Mouse (Mus musculus) cerebellum, postnatal 4 days (tissue): ENCODE data around the gene Psg21.
"Not testable (repeated sequence)": the region's sequence is repeated elsewhere in the genome, so short reads cannot be mapped to it uniquely, and the experiment has no call there.

Experiments
- DNase-seq, 2 experiments: peaks; one replicate each; pipeline ENCODE4 v3.0.0; 2022; ENCODE audit warnings: low spot score in 2 of 2, mixed read lengths in 1 of 2

Psg21 gene

GRCm38 (mm10) chr7:18656625-18657024 is at the start of gene Psg21:
TSS of gene Psg21 (minus strand) at chr7:18656725.
- not testable (repeated sequence) for DNase-seq

GRCm38 (mm10) chr7:18686085-18686484 is 29.6 kb upstream of the Psg21 start, which contains the start of gene Psg20:
TSS of gene Psg20 (minus strand) at chr7:18686185.
- DNase-seq, result no peak

- DNase-seq, result no peak
Observed at GRCm38 (mm10) chr7:18685586-18685985, 29.1 kb upstream of the Psg21 start.

GRCm38 (mm10) chr7:18679772-18680171 is 23.2 kb upstream of the Psg21 start:
- peak in 1 of 2 experiments; percentile 23 for DNase-seq

- not testable (repeated sequence) for DNase-seq
Observed at GRCm38 (mm10) chr7:18626921-18627320, 29.6 kb downstream of the Psg21 start.

GRCm38 (mm10) chr7:18616401-18616800 is 40.1 kb downstream of the Psg21 start, which contains the start of gene Psg23:
TSS of gene Psg23 (minus strand) at chr7:18616501.
- not testable (repeated sequence) for DNase-seq
